Mouse (Mus musculus) kidney, postnatal 0 days (tissue): ENCODE measurements around the gene Fgf3. TPM values are rescaled to one million over a fixed set of nuclear protein-coding genes. Genes with fewer than 3 reads are reported as not detected.

Experiments
- ATAC-seq: fragments of 200-750 bp; cut with Nextera tagmentation; replicated peaks from 2 replicates; pipeline ENCODE4 v1.8.0; 2017; ENCODE audit warnings: low read depth, moderate number of reproducible peaks, moderate TSS enrichment, moderate library complexity; ENCODE audit not compliant: low FRiP score
- DNase-seq: peaks from one replicate; pipeline ENCODE4 v3.0.0-alpha.2; 2016; ENCODE audit warnings: low spot score
- H3K27ac ChIP-seq: fragments of 300-500 bp; sonication (generic); 2 replicates; pipeline ENCODE4 v1.5.1; 2014; ENCODE audit warnings: mild to moderate bottlenecking
- H3K27me3 ChIP-seq: fragments of 300-500 bp; sonication (generic); 2 replicates; pipeline ENCODE4 v1.6.1; 2014; ENCODE audit warnings: low read length, mixed read lengths; ENCODE audit not compliant: insufficient read depth
- H3K36me3 ChIP-seq: fragments of 300-500 bp; sonication (generic); 2 replicates; pipeline ENCODE4 v1.6.1; 2014; ENCODE audit warnings: low read length, mixed read lengths; ENCODE audit not compliant: insufficient read depth
- H3K4me1 ChIP-seq: fragments of 300-500 bp; sonication (generic); replicated peaks from 2 replicates; pipeline ENCODE4 v1.6.1; 2014; ENCODE audit warnings: antibody characterized with exemption, low read length, mixed read lengths; ENCODE audit not compliant: insufficient read depth
- H3K4me2 ChIP-seq: fragments of 300-500 bp; sonication (generic); 2 replicates; pipeline ENCODE4 v1.6.1; 2014; ENCODE audit warnings: mild to moderate bottlenecking, low read length, moderate library complexity, mixed read lengths
- H3K4me3 ChIP-seq: fragments of 300-500 bp; sonication (generic); replicated peaks from 2 replicates; pipeline ENCODE4 v1.5.1; 2014; ENCODE audit warnings: low read depth, low read length
- H3K9ac ChIP-seq: fragments of 300-500 bp; sonication (generic); 2 replicates; pipeline ENCODE4 v1.6.1; 2014; ENCODE audit warnings: low read depth, low read length
- H3K9me3 ChIP-seq: fragments of 300-500 bp; sonication (generic); replicated peaks from 2 replicates; pipeline ENCODE4 v1.6.1; 2016; ENCODE audit warnings: low read length, inconsistent platforms, mixed read lengths
- CTCF ChIP-seq: IDR thresholded peaks from 2 replicates; pipeline ENCODE4 v1.5.1; 2016; ENCODE audit warnings: antibody characterized with exemption, low read depth, mild to moderate bottlenecking, moderate library complexity
- WGBS: fragments of 180-500 bp; shearing (Covaris S2); extraction: QIAGEN DNeasy Blood & Tissue Kit; methylation state at CpG from one replicate; pipeline ENCODE4 v1.1.7; 2014; 5-methylcytosine and 5-hydroxymethylcytosine counted together
- polyA plus RNA-seq: library from polyadenylated mRNA; unstranded; fragments of >200 nt; fragmentation: Nextera tagmentation; extraction: Ambion mirVana; gene quantifications from 2 replicates; pipeline ENCODE4 v1.2.1, GENCODE M21; 2015

Fgf3 gene
- polyA plus RNA-seq, 1 experiment from 2014 or later, result 0.58 TPM

- DNase-seq, result no peak
- Histone ChIP-seq H3K9ac (no peak overlapping the region), H3K4me2 (no peak overlapping the region), H3K27me3 (no peaks in the 10 kb centered on the region), H3K4me3 (no peak overlapping the region), H3K36me3 (no peaks in the 10 kb centered on the region), H3K4me1 (no peaks in the 10 kb centered on the region), H3K27ac (no peak overlapping the region), H3K9me3 (no peaks in the 10 kb centered on the region)
- WGBS, result 68% methylated on average over 17 of the region's 17 CpGs
- no peak for ATAC-seq
- TF ChIP-seq CTCF, result no peak
Measured at GRCm38 (mm10) chr7:144796986-144797735, 40.7 kb upstream of the Fgf3 start.

- Histone ChIP-seq H3K27me3 (no peaks in the 10 kb centered on the region), H3K4me1 (no peaks in the 10 kb centered on the region), H3K4me3 (no peak overlapping the region), H3K9ac (no peak overlapping the region), H3K9me3 (no peaks in the 10 kb centered on the region), H3K4me2 (no peak overlapping the region), H3K27ac (no peak overlapping the region), H3K36me3 (no peaks in the 10 kb centered on the region)
- peak; percentile 82 for DNase-seq
- TF ChIP-seq CTCF, result peak; percentile 78
- WGBS, result 46% methylated on average over 1 of the region's 1 CpGs
- no peak; the same call in 1 of the 2 replicates for ATAC-seq
Measured at GRCm38 (mm10) chr7:144798471-144798870, 39.4 kb upstream of the Fgf3 start.

- Histone ChIP-seq H3K36me3 (no peaks in the 10 kb centered on the region), H3K4me2 (no peak overlapping the region), H3K27me3 (no peaks in the 10 kb centered on the region), H3K4me3 (no peak overlapping the region), H3K9ac (no peak overlapping the region), H3K4me1 (no peaks in the 10 kb centered on the region; the same call in 1 of the 2 replicates), H3K27ac (no peak overlapping the region), H3K9me3 (no peaks in the 10 kb centered on the region)
- no peak for TF ChIP-seq CTCF
- no peak for ATAC-seq
- 73% methylated on average over 6 of the region's 6 CpGs for WGBS
- no peak for DNase-seq
Measured at GRCm38 (mm10) chr7:144807036-144807435, 30.8 kb upstream of the Fgf3 start.

GRCm38 (mm10) chr7:144807976-144808577, 29.8 kb upstream of the Fgf3 start:
- no peaks in the 10 kb centered on the region for H3K36me3 ChIP-seq
- no peak for DNase-seq
- ATAC-seq, result no peak
- no peak overlapping the region for H3K27ac ChIP-seq
- H3K9ac ChIP-seq, result no peak overlapping the region
- H3K9me3 ChIP-seq, result no peaks in the 10 kb centered on the region
- no peak overlapping the region for H3K4me3 ChIP-seq
- no peaks in the 10 kb centered on the region; the same call in 1 of the 2 replicates for H3K4me1 ChIP-seq
- no peak overlapping the region for H3K4me2 ChIP-seq
- H3K27me3 ChIP-seq, result no peaks in the 10 kb centered on the region
- 66% methylated on average over 4 of the region's 4 CpGs for WGBS
- no peak for TF ChIP-seq CTCF

- Histone ChIP-seq H3K27me3 (no peaks in the 10 kb centered on the region), H3K9ac (no peak overlapping the region), H3K4me2 (no peak overlapping the region), H3K36me3 (no peaks in the 10 kb centered on the region), H3K9me3 (no peaks in the 10 kb centered on the region), H3K4me3 (no peak overlapping the region), H3K4me1 (no peaks in the 10 kb centered on the region; the same call in 1 of the 2 replicates), H3K27ac (no peak overlapping the region)
- DNase-seq (peak; percentile 34), ATAC-seq (no peak)
- WGBS, result 33% methylated on average over 4 of the region's 4 CpGs
- TF ChIP-seq CTCF, result no peak
Measured at GRCm38 (mm10) chr7:144811521-144811920, 26.4 kb upstream of the Fgf3 start.

- no peak for DNase-seq
- no peak for ATAC-seq
- Histone ChIP-seq H3K4me2 (no peak overlapping the region), H3K27ac (no peak overlapping the region), H3K9me3 (no peaks in the 10 kb centered on the region), H3K27me3 (no peaks in the 10 kb centered on the region), H3K4me1 (no peaks in the 10 kb centered on the region), H3K9ac (no peak overlapping the region), H3K4me3 (no peak overlapping the region), H3K36me3 (no peaks in the 10 kb centered on the region)
- TF ChIP-seq CTCF, result no peak
- 19% methylated on average over 7 of the region's 7 CpGs for WGBS
Measured at GRCm38 (mm10) chr7:144821901-144822300, 16.0 kb upstream of the Fgf3 start.
